Mouse (Mus musculus): ENCODE measurements around the gene Hrh3.

- no peak for TF ChIP-seq POLR2A (IDR thresholded peaks at IDR 0.05; ENCODE audit: borderline replicate concordance, extremely low read depth, low read depth, low read length)
- no peak for TF ChIP-seq CTCF (IDR thresholded peaks at IDR 0.05; ENCODE audit: insufficient read depth, low read length)
Measured at GRCm38 (mm10) chr2:180103151-180103977, 924 bp downstream of the Hrh3 start.
